ENCODE assay signal across 28 mouse cellular contexts in the genomic region with DNA sequence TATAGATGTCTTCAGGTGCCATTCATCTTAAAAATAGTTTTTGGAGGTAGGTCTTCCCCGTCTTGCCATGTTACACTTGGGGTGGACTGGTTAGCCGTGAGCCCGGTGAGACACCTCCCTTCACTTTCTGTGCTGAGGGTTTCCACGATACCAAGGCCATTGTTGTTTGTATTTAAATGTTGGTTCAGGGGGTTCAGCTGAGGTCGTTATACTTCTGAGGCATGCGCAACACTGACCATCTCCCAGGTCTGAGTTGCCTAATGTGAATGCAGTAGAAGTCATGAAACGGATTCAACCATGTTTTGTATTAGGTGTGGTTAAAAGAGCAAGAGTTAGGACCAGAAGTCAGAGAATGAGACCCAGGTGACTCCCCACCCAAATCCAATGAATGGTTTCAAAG.
"Had no signal": no experiment of that assay in that cellular context is flagged by ENCODE, and none has a peak within 500 bp of the region (broad histone marks: within the 10 kb centered on the region; RNA-seq: fewer than 3 reads in every experiment).

No protein-coding gene starts in this region.

- H3K27ac ChIP-seq: embryonic facial prominence, embryonic 10.5 days; embryonic facial prominence, embryonic 12.5 days; embryonic facial prominence, embryonic 13.5 days; embryonic facial prominence, embryonic 15.5 days; forebrain, embryonic 10.5 days; forebrain, embryonic 12.5 days; forebrain, embryonic 13.5 days; forebrain, embryonic 15.5 days; gastrocnemius, adult 2 months; heart, adult 2 months had no signal

- H3K9me3 ChIP-seq: embryonic facial prominence, embryonic 10.5 days; embryonic facial prominence, embryonic 12.5 days; embryonic facial prominence, embryonic 13.5 days; embryonic facial prominence, embryonic 15.5 days; forebrain, embryonic 10.5 days; forebrain, embryonic 12.5 days; forebrain, embryonic 13.5 days; forebrain, embryonic 15.5 days had no signal

- H3K9ac ChIP-seq: embryonic facial prominence, embryonic 12.5 days; embryonic facial prominence, embryonic 13.5 days; embryonic facial prominence, embryonic 15.5 days; forebrain, embryonic 12.5 days; forebrain, embryonic 13.5 days; forebrain, embryonic 15.5 days; forebrain, postnatal 0 days had no signal

- H3K4me2 ChIP-seq: embryonic facial prominence, embryonic 12.5 days; embryonic facial prominence, embryonic 13.5 days; embryonic facial prominence, embryonic 15.5 days; forebrain, embryonic 12.5 days; forebrain, embryonic 13.5 days; forebrain, embryonic 15.5 days had no signal

- H3K36me3 ChIP-seq: embryonic facial prominence, embryonic 10.5 days; embryonic facial prominence, embryonic 12.5 days; embryonic facial prominence, embryonic 13.5 days; embryonic facial prominence, embryonic 15.5 days; forebrain, embryonic 10.5 days; forebrain, embryonic 12.5 days; forebrain, embryonic 15.5 days had no signal

- ATAC-seq: forebrain, embryonic 13.5 days; forebrain, embryonic 14.5 days; forebrain, embryonic 15.5 days; forebrain, embryonic 16.5 days; forebrain, postnatal 0 days had no signal

- H3K27me3 ChIP-seq: embryonic facial prominence, embryonic 12.5 days; embryonic facial prominence, embryonic 13.5 days; embryonic facial prominence, embryonic 15.5 days; forebrain, embryonic 15.5 days had no signal

- H3K4me3 ChIP-seq: embryonic facial prominence, embryonic 10.5 days; embryonic facial prominence, embryonic 12.5 days; embryonic facial prominence, embryonic 13.5 days; embryonic facial prominence, embryonic 15.5 days; erythroblast, embryonic 14.5 days; forebrain, embryonic 10.5 days; forebrain, embryonic 12.5 days; forebrain, embryonic 13.5 days; forebrain, embryonic 15.5 days; gastrocnemius, adult 2 months; heart, adult 2 months had no signal

- DNase-seq: cerebellum, adult 2 months; cerebellum, adult 8-10 months; cerebellum, adult 9-10 months; cerebellum, adult 9-11 months; cerebellum, postnatal 10 days; cerebellum, postnatal 14 days; cerebellum, postnatal 25 days; cerebellum, postnatal 36 days; embryo, embryonic 11 days; forebrain, postnatal 0 days; gastrocnemius, adult 2 months; gastrocnemius, postnatal 10 days; gastrocnemius, postnatal 14 days; gastrocnemius, postnatal 25 days; gastrocnemius, postnatal 36 days; heart, adult 18-20 months; heart, adult 2 months had no signal
